Mouse (Mus musculus): ENCODE measurements around the gene Nav2. TPM values are rescaled to one million over a fixed set of nuclear protein-coding genes. Genes with fewer than 3 reads are reported as not detected.

Gene Nav2
- polyA plus RNA-seq, 1 experiment from 2014 or later: 2.2 TPM

DNA sequence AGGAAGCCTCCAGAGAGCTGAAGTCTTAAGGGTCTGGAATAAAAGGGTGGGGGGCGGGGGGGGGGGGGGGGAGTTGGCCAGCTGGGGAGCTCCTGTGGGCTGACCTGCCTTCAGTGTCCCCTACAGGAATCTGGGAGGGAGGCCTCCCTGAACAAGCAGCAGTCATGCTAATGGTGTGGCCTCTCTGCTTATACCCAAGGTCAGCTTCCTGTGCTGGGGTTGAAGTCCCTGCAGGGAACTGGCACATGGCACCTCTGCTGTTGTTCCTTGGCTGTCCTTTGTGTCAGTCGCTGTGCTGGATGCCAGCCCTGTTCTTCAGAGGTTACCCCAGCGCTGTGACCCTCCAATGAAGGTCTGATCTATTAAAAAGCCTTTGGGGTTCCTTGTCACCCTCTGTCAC is 596.5 kb downstream of the Nav2 start:
- H3K4me3 ChIP-seq (replicated peaks): no peak overlapping the region
- H3K27me3 ChIP-seq: no peaks in the 10 kb centered on the region
- H3K4me2 ChIP-seq: no peak overlapping the region
- H3K9me3 ChIP-seq (replicated peaks): no peaks in the 10 kb centered on the region
- WGBS (ENCODE audit: insufficient replicate concordance): 33% methylated on average over 2 of the region's 3 CpGs
- H3K27ac ChIP-seq (replicated peaks): peak overlapping the region; percentile 72
- H3K4me1 ChIP-seq (replicated peaks): peaks cover 22% of the 10 kb centered on the region
- ATAC-seq (ENCODE audit: insufficient read depth): no peak
- no peaks in the 10 kb centered on the region for H3K36me3 ChIP-seq (replicated peaks)
- H3K9ac ChIP-seq: no peak overlapping the region

DNA sequence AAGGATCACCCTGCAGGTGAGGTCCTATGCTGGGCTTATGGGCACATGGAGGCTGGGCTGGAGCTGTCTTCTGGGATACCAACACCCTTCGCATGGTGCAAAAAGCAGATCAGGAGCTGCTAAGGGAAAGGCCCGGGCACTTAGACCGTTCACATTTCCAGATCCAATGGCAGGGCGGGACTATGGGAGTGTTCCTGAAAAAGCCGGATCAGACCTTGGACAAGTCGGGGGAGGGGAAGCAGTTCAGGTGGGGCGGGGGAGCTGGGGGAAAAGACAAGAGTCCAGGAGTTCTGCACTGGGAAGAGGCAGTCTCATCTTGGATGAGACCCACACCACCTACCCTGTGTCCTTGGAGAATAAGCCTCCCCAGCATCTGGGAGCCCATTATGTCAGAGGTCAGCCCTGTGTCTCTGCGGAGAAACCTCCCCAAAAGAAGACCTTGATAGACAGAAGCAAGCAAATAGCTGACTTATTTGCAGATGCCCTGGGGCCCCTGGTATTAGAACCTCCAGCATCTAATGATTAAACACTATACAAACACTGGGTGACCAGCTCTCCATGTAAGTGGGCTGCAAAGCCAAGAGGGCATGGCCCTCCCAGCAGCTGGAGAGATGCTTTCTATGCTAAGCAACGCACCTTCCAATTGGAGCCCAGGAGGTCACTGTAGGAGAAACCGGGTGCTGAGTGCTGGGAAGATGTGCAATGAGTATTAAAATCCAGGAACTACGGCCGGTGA is 597.7 kb downstream of the Nav2 start:
- ATAC-seq (ENCODE audit: insufficient read depth): peak; percentile 85
- H3K27ac ChIP-seq (replicated peaks): peak overlapping the region; percentile 72

DNA sequence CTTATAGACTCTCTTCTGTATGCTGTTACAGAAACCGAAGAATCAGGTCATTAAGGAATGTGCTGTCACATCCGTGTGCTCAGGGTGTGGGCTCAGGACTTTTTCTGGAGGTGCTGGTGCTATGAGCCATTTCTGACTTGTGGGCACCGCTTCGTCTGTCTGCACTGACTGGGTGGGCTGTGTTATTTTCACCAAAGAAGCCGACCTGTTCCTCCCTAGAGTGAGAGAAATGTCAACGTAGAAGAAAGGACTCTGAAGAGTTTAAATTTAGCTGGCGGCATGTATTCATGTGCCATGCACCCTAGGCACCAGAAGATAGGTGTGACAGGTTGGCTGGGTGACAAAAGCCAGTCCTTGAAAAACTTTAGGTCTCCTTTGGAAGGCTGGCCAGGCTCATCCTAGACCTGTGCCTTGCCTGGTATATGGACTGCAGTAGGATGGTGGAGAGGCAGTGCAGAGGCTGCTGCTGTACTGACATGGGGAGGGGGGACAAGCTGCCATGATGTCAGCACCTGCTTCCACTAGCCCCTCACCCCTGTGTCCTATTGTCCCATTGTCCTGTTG is 599.5 kb downstream of the Nav2 start:
- whole genome bisulfite sequencing (ENCODE audit: insufficient replicate concordance): 63% methylated on average over 7 of the region's 7 CpGs

More for the DNA sequence above, 597.7 kb downstream of the Nav2 start:
- no peak overlapping the region for H3K9ac ChIP-seq
- peak overlapping the region; percentile 35 for H3K4me2 ChIP-seq
- no peaks in the 10 kb centered on the region for H3K27me3 ChIP-seq
- no peak overlapping the region; the same call in 1 of the 2 replicates for H3K4me3 ChIP-seq (replicated peaks)
- no peaks in the 10 kb centered on the region for H3K9me3 ChIP-seq (replicated peaks)
- 66% methylated on average over 12 of the region's 12 CpGs for WGBS (ENCODE audit: insufficient replicate concordance)
- peaks cover 22% of the 10 kb centered on the region for H3K4me1 ChIP-seq (replicated peaks)
- no peaks in the 10 kb centered on the region for H3K36me3 ChIP-seq (replicated peaks)

DNA sequence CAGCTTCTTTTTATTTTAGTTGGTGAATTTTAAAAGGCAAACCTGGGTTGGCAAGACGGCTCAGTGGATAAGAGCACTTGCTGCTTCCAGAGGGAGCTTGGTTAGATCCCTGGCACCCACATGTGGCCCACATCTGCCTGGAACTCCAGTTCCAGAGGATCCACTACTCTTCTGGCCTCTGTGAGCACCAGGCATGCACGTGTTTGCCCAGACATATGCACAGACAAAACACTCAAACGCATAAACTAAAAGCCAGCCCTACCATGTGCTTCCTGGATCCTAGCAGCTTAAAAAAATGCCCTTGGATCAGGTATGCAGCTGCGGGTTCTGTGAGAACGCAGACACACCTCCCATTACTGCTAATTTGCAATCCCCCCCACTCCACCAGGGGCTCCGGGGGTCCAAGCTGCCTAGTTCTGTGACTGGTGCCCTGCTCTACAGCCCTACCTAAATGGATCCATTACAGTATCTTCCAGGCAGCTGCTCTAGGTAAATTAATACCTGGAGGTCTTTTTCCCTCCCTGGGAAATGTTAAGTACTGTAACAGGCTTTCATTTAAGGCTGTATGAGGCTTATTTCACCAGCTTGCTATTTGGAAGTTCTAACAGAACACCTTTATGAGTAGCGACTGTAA is 603.4 kb downstream of the Nav2 start:
- Histone ChIP-seq H3K27ac (replicated peaks) (no peak overlapping the region), H3K4me1 (replicated peaks) (peaks cover 11% of the 10 kb centered on the region), H3K27me3 (no peaks in the 10 kb centered on the region), H3K4me2 (no peak overlapping the region), H3K36me3 (replicated peaks) (no peaks in the 10 kb centered on the region), H3K4me3 (replicated peaks) (no peak overlapping the region), H3K9ac (no peak overlapping the region), H3K9me3 (replicated peaks) (no peaks in the 10 kb centered on the region)
- whole genome bisulfite sequencing (ENCODE audit: insufficient replicate concordance): 41% methylated on average over 7 of the region's 7 CpGs
- no peak for ATAC-seq (ENCODE audit: insufficient read depth)

More for the DNA sequence above, 599.5 kb downstream of the Nav2 start:
- no peak overlapping the region for H3K4me2 ChIP-seq
- H3K27ac ChIP-seq (replicated peaks): no peak overlapping the region
- H3K36me3 ChIP-seq (replicated peaks): no peaks in the 10 kb centered on the region
- peaks cover 20% of the 10 kb centered on the region for H3K4me1 ChIP-seq (replicated peaks)
- no peaks in the 10 kb centered on the region for H3K27me3 ChIP-seq
- H3K9ac ChIP-seq: no peak overlapping the region
- H3K4me3 ChIP-seq (replicated peaks): no peak overlapping the region
- no peaks in the 10 kb centered on the region for H3K9me3 ChIP-seq (replicated peaks)
- no peak for ATAC-seq (ENCODE audit: insufficient read depth)

GRCm38 (mm10) chr7:49513763-49514437 is 605.4 kb downstream of the Nav2 start:
- 51% methylated on average over 6 of the region's 6 CpGs for WGBS (ENCODE audit: insufficient replicate concordance)
- ATAC-seq (ENCODE audit: insufficient read depth): no peak
- Histone ChIP-seq H3K36me3 (replicated peaks) (no peaks in the 10 kb centered on the region), H3K4me1 (replicated peaks) (peaks cover under 1% of the 10 kb centered on the region; the same call in 1 of the 2 replicates), H3K4me3 (replicated peaks) (no peak overlapping the region), H3K27ac (replicated peaks) (no peak overlapping the region), H3K27me3 (no peaks in the 10 kb centered on the region), H3K9me3 (replicated peaks) (no peaks in the 10 kb centered on the region), H3K4me2 (no peak overlapping the region), H3K9ac (no peak overlapping the region)

DNA sequence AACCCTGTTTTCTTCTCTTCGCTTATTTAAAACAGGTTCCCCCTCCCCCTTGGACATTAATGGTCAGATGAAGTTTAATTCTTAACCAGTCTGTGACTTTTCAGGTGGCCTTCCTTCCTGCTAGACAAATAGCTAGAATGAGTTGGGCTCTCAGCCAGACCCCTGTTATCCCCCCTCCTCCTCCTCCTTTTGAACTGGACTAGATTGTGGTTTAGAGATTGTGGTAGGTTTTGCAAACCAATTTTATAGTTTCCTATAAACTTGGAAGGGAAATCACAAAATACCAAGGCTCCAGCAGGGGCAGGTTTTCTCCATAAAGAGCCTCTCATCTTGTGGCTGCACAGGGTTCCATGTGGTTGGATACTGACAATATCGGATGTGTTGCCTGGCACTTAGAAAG is 606.5 kb downstream of the Nav2 start:
- no peak for ATAC-seq (ENCODE audit: insufficient read depth)
- Histone ChIP-seq H3K4me2 (no peak overlapping the region), H3K9ac (no peak overlapping the region), H3K36me3 (replicated peaks) (no peaks in the 10 kb centered on the region), H3K4me3 (replicated peaks) (no peak overlapping the region), H3K27ac (replicated peaks) (no peak overlapping the region), H3K4me1 (replicated peaks) (no peaks in the 10 kb centered on the region), H3K27me3 (no peaks in the 10 kb centered on the region), H3K9me3 (replicated peaks) (no peaks in the 10 kb centered on the region)
- WGBS (ENCODE audit: insufficient replicate concordance): 62% methylated on average over 2 of the region's 2 CpGs

DNA sequence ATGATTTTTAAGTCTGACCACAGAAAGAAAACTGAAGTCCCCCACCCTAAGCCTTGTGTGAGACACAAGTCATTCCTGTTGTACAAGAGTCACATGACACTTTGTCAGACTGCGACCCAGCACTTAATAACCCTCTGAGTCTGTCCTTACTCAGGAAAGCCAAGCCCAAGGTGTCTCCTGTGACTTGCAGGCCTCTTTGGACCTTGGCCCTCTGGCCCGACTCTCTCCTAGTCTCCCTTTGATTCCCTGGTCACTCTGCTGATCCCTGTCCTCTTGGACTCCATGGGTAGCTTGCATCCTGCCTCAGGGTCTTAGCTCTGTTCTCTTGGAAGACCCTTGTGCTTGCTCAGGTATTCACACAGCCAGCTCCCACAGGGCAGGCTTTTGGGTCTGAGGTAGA is 612.0 kb downstream of the Nav2 start:
- H3K9ac ChIP-seq: no peak overlapping the region
- no peaks in the 10 kb centered on the region for H3K36me3 ChIP-seq (replicated peaks)
- ATAC-seq (ENCODE audit: insufficient read depth): no peak
- no peaks in the 10 kb centered on the region for H3K9me3 ChIP-seq (replicated peaks)
- H3K27ac ChIP-seq (replicated peaks): no peak overlapping the region
- no peak overlapping the region for H3K4me3 ChIP-seq (replicated peaks)
- H3K4me2 ChIP-seq: no peak overlapping the region
- peaks cover 16% of the 10 kb centered on the region for H3K4me1 ChIP-seq (replicated peaks)
- 47% methylated on average over 2 of the region's 2 CpGs for WGBS (ENCODE audit: insufficient replicate concordance)
- H3K27me3 ChIP-seq: peaks cover 16% of the 10 kb centered on the region; the same call in 1 of the 2 replicates

DNA sequence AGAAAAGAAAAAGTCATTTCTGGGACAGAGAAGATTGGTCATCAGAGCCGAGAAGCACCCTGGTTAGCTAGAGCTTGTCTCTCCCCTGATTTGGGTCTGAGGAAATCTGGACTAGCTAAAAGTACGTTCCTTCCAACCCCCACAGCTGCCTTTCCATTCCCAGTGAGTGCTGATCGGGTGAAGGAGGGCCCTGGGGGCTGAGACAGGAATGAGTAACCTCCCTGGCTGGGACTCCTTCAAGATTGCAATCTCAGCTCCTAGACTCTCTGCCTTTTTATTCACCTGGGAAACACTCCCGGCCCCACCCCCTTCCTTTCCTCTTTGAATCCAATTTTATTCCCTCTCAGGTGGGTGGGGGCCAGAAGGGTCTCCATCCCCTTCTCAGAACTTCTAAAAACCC is 612.8 kb downstream of the Nav2 start:
- no peak overlapping the region for H3K27ac ChIP-seq (replicated peaks)

DNA sequence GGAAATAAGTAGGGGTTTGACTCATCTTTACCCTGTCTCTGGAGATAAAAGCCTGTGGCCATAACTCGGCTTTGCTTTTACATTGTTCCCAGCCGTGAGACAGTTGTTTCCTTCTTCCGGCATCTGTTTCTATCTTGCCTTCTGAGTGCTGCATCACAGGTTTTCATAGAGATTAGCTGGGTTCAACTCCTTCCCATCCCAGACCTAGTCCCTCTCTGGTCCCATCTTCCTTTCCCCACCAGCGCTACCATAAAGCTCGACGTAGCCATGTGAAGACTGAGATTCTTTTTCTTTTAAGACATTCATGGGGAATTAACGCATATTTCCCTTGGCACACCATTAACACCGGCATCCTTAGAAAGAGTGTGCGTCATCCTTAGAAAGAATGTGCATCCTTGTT is 613.5 kb downstream of the Nav2 start:
- Histone ChIP-seq H3K4me2 (peak overlapping the region; percentile 35), H3K4me3 (replicated peaks) (no peak overlapping the region), H3K27me3 (peaks cover 16% of the 10 kb centered on the region; the same call in 1 of the 2 replicates), H3K27ac (replicated peaks) (no peak overlapping the region), H3K9ac (no peak overlapping the region), H3K9me3 (replicated peaks) (no peaks in the 10 kb centered on the region), H3K4me1 (replicated peaks) (peaks cover 18% of the 10 kb centered on the region), H3K36me3 (replicated peaks) (no peaks in the 10 kb centered on the region)
- no peak for ATAC-seq (ENCODE audit: insufficient read depth)
- 2% methylated on average over 9 of the region's 9 CpGs for WGBS (ENCODE audit: insufficient replicate concordance)

More for the DNA sequence above, 612.8 kb downstream of the Nav2 start:
- peaks cover 16% of the 10 kb centered on the region; the same call in 1 of the 2 replicates for H3K27me3 ChIP-seq
- no peak for ATAC-seq (ENCODE audit: insufficient read depth)
- WGBS (ENCODE audit: insufficient replicate concordance): 26% methylated on average over 4 of the region's 4 CpGs
- no peak overlapping the region for H3K9ac ChIP-seq
- H3K4me1 ChIP-seq (replicated peaks): peaks cover 18% of the 10 kb centered on the region
- H3K9me3 ChIP-seq (replicated peaks): no peaks in the 10 kb centered on the region
- H3K36me3 ChIP-seq (replicated peaks): no peaks in the 10 kb centered on the region
- no peak overlapping the region for H3K4me3 ChIP-seq (replicated peaks)
- H3K4me2 ChIP-seq: no peak overlapping the region

- Histone ChIP-seq H3K27me3 (peaks cover 16% of the 10 kb centered on the region; the same call in 1 of the 2 replicates), H3K36me3 (replicated peaks) (no peaks in the 10 kb centered on the region), H3K4me3 (replicated peaks) (peak overlapping the region; percentile 38), H3K9me3 (replicated peaks) (no peaks in the 10 kb centered on the region), H3K4me2 (peak overlapping the region; percentile 35), H3K27ac (replicated peaks) (peak overlapping the region; percentile 25; the same call in 1 of the 2 replicates), H3K4me1 (replicated peaks) (peaks cover 22% of the 10 kb centered on the region), H3K9ac (no peak overlapping the region)
- WGBS (ENCODE audit: insufficient replicate concordance): 2% methylated on average over 24 of the region's 24 CpGs
- peak; percentile 71 for ATAC-seq (ENCODE audit: insufficient read depth)
Measured at GRCm38 (mm10) chr7:49522411-49523114, 614.0 kb downstream of the Nav2 start.
